Mouse (Mus musculus) cerebellum, adult 11 months (tissue): ENCODE measurements around the gene Zfp322a.
"Not testable (repeated sequence)": the region's sequence is repeated elsewhere in the genome, so short reads cannot be mapped to it uniquely, and the experiment has no call there.

Experiments used
- DNase-seq: peaks from one replicate; pipeline ENCODE4 v3.0.0; 2022

Gene Zfp322a

DNA sequence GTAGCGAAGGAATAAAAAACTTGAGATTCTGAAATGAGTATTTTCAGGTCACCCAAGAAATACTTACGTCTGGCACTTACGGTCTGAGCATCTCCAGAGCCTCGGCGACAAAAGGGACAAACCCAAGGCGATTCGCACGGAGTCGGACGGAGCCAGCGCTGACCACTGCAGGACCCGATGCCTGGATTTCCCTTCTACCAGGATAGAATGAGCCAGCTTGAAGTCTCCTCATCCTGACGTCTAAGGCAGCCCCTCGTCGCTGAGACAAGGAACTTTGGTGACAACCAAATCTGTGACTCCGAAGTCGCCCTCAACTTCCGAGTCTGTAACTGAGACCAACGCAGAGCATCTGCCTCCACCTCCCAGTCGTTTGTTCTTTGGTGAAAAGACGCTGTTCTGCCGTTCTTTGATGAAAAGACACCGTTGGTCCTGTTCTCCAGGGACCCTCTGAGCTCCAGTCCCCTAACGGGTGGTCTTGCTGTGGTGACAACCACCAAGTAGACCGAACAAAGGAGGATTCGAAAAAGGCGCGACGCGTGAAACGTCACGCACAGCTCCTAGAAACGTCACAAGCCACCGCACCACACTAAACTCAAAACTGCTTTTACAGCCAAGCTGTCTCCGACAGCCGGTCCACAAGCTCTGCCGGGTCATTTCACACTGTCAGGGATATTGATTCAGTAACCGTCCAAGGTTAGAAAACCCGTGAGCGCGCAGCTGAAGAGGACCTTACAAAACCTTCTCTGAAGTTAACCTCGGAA, 55.9 kb downstream of the Zfp322a start:
- no peak for DNase-seq

DNA sequence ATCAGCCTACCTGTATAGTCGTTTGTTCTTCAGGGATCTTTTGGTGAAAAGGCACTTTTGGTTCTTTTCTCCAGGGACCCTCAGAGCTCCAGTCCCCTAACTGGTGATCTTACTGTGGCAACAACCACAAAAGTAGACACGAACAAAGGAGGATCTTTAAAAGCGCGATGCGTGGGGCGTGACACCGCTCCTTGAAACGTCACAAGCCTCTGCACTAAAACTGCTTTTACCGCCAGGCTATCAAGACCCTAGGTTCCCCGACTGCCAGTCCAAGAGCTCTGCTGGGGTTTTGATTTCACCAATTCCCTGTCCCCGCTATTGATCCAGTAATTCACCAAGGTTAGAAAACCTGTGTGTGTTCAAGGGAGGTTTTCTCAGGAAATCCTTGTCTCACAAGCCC, 59.0 kb downstream of the Zfp322a start:
- DNase-seq: no peak

DNA sequence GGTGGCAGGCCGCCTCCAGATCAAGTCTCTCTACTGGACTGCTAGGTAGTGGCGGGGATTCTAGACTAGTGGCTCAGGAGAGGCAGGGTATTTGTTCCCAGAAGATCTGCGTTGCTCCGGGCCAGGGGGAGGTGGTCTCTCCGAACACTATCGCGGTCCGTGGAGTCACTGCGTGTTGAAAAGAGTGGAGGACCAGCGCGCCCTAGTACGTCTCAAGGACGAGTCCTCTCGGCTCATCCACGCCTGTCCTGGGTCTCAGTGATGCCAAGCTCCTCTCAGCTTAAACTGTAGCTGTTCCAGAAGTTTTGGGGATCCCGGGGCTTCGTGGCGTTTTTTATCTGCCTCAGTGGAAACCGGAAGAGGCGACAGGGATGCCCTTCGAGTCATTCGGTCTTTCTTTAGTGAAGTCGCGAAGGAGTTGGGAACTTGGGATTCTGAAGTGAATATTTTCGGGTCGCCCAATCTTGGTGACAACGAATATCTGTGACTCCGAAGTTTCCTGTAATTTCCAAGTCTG, 59.5 kb downstream of the Zfp322a start:
- no peak for DNase-seq

DNA sequence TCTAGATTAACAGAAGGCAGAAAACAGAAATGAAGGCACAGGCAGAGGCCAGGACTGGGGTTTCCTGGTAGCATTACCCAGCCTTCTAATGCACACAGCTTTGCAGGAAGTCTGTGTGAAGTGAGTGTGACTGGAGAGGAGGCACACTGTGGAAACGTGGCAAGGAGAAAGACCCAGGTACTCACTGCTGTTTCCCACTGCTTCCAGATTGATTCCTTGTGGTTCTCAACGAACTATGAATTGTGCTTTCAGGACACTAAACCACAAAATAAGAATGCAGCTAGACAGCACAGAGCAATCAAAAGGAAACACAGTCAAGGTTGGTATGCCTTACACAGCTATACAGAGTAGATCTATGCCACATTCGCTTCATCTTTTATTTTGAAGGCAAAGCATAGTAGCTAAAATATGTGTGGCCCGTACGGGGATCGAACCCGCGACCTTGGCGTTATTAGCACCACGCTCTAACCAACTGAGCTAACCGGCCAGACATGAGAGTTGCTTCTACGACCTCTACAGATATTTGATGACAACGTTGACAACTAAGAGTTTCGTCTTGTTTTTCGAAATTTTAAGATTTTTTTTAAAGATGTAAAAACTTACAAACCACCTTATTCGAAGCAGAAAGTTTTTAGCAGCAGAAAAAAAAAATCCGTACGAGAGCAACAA, 60.2 kb downstream of the Zfp322a start:
- not testable (repeated sequence) for DNase-seq

DNA sequence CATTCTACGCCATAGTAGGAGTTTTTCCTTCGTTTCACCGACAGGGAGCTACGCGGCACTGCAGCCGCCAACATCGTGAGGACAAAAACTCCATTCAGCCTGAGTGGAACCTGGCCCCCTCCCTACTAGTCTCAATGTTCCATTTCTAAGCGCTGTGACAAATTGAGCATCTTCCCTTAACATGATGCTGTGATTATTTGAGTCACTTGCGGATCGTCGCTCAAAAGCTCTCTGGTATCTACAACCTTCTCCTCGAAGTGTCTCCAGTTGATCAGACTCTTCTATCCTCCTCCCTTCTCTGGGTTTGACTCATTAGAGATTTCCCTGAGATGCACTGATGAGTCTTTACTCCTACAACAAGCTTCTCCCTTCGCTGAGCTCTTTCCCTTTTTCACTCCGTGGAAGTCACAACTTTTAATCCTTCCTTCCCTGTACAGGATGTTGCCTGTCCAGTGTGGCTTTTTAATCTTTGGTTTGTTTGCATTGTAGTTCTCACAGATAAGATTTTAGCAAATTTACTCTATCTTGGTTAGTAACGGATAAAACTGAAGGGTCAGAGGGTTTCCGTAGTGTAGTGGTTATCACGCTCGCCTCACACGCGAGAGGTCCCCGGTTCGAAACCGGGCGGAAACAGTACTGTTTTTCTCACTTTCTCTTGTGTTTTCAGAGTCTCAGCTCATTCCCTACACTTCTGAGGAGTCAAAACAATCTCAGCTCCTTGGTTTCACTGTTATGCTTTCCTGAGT, 61.8 kb downstream of the Zfp322a start:
- DNase-seq: no peak

DNA sequence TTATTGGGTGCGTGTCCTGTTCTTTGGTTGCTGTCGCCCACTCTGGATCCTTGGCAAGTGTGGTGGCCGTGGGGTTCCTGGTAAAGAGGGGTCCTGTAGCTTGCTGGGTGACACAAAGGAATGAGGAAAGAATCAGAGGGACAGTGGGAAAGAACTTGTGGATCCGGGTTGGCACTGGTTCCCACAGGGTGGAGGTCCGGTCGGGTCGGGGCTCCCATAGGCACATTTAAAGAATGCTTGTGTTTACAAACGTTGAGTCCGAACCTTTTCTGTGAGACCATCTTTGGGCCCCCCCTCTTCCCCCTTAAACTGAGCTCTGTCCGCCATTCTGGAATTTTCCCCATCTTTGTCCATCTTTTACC, 62.3 kb downstream of the Zfp322a start:
- no peak for DNase-seq
